Mouse (Mus musculus): ENCODE measurements around the gene Rrp9. TPM values are rescaled to one million over a fixed set of nuclear protein-coding genes. Genes with fewer than 3 reads are reported as not detected.

Gene Rrp9
- polyA plus RNA-seq, 1 experiment = 82.1 TPM

- H3K4me1 ChIP-seq (ENCODE audit: control insufficient read depth, insufficient read depth, low read length) = peaks cover 15% of the 10 kb centered on the region
- no peaks in the 10 kb centered on the region for H3K27me3 ChIP-seq (ENCODE audit: control insufficient read depth, insufficient read depth, low read length, poor library complexity, severe bottlenecking)
- no peaks in the 10 kb centered on the region for H3K9me3 ChIP-seq (replicated peaks; ENCODE audit: control insufficient read depth, insufficient read depth, low read length, poor library complexity, severe bottlenecking)
- peak overlapping the region; percentile 65 for H3K4me3 ChIP-seq (ENCODE audit: low read depth, low read length)
- peak overlapping the region; percentile 82 for H3K9ac ChIP-seq (ENCODE audit: low read depth, poor library complexity, severe bottlenecking)
- no peak for TF ChIP-seq EP300 (IDR thresholded peaks at IDR 0.05; ENCODE audit: insufficient read depth, low read depth, low read length)
- H3K27ac ChIP-seq (ENCODE audit: insufficient read depth, low read length) = peak overlapping the region; percentile 90
- H3K36me3 ChIP-seq (ENCODE audit: control insufficient read depth, insufficient read depth, low read length, poor library complexity, severe bottlenecking) = no peaks in the 10 kb centered on the region
These were observed 21.5 kb upstream of the Rrp9 start for GRCm38 (mm10) chr9:106454071-106454761.

GRCm38 (mm10) chr9:106454888-106455681, 20.7 kb upstream of the Rrp9 start:
- Histone ChIP-seq H3K9ac (ENCODE audit: low read depth, poor library complexity, severe bottlenecking) (peak overlapping the region; percentile 82), H3K27ac (ENCODE audit: insufficient read depth, low read length) (peak overlapping the region; percentile 90), H3K4me1 (ENCODE audit: control insufficient read depth, insufficient read depth, low read length) (peaks cover 16% of the 10 kb centered on the region), H3K9me3 (replicated peaks; ENCODE audit: control insufficient read depth, insufficient read depth, low read length, poor library complexity, severe bottlenecking) (no peaks in the 10 kb centered on the region), H3K36me3 (ENCODE audit: control insufficient read depth, insufficient read depth, low read length, poor library complexity, severe bottlenecking) (no peaks in the 10 kb centered on the region), H3K4me3 (ENCODE audit: low read depth, low read length) (peak overlapping the region; percentile 65), H3K27me3 (ENCODE audit: control insufficient read depth, insufficient read depth, low read length, poor library complexity, severe bottlenecking) (no peaks in the 10 kb centered on the region)
- TF ChIP-seq POLR2A (IDR thresholded peaks at IDR 0.05; ENCODE audit: insufficient read depth, low read length) (no peak), EP300 (IDR thresholded peaks at IDR 0.05; ENCODE audit: insufficient read depth, low read depth, low read length) (0 out of 2 replicates have a peak, but pooled peaks have one; percentile 24)

- TF ChIP-seq CTCF (IDR thresholded peaks at IDR 0.05; ENCODE audit: low read depth, low read length) (no peak), EP300 (IDR thresholded peaks at IDR 0.05; ENCODE audit: insufficient read depth, low read depth, low read length) (0 out of 2 replicates have a peak, but pooled peaks have one; percentile 48), POLR2A (IDR thresholded peaks at IDR 0.05; ENCODE audit: insufficient read depth, low read length) (no peak)
- Histone ChIP-seq H3K27me3 (ENCODE audit: control insufficient read depth, insufficient read depth, low read length, poor library complexity, severe bottlenecking) (no peaks in the 10 kb centered on the region), H3K36me3 (ENCODE audit: control insufficient read depth, insufficient read depth, low read length, poor library complexity, severe bottlenecking) (no peaks in the 10 kb centered on the region), H3K27ac (ENCODE audit: insufficient read depth, low read length) (peak overlapping the region; percentile 90), H3K4me1 (ENCODE audit: control insufficient read depth, insufficient read depth, low read length) (peaks cover 14% of the 10 kb centered on the region), H3K4me3 (ENCODE audit: low read depth, low read length) (no peak overlapping the region), H3K9ac (ENCODE audit: low read depth, poor library complexity, severe bottlenecking) (peak overlapping the region; percentile 82; the same call in 1 of the 2 replicates), H3K9me3 (replicated peaks; ENCODE audit: control insufficient read depth, insufficient read depth, low read length, poor library complexity, severe bottlenecking) (no peaks in the 10 kb centered on the region)
These were observed 19.2 kb upstream of the Rrp9 start for GRCm38 (mm10) chr9:106456325-106457162.

GRCm38 (mm10) chr9:106457163-106457559, 18.6 kb upstream of the Rrp9 start:
- H3K4me1 ChIP-seq (ENCODE audit: control insufficient read depth, insufficient read depth, low read length) = peaks cover 14% of the 10 kb centered on the region

GRCm38 (mm10) chr9:106457920-106458319, 17.8 kb upstream of the Rrp9 start:
- Histone ChIP-seq H3K27me3 (ENCODE audit: control insufficient read depth, insufficient read depth, low read length, poor library complexity, severe bottlenecking) (no peaks in the 10 kb centered on the region), H3K36me3 (ENCODE audit: control insufficient read depth, insufficient read depth, low read length, poor library complexity, severe bottlenecking) (no peaks in the 10 kb centered on the region), H3K27ac (ENCODE audit: insufficient read depth, low read length) (no peak overlapping the region), H3K9ac (ENCODE audit: low read depth, poor library complexity, severe bottlenecking) (no peak overlapping the region), H3K4me1 (ENCODE audit: control insufficient read depth, insufficient read depth, low read length) (peaks cover 14% of the 10 kb centered on the region), H3K9me3 (replicated peaks; ENCODE audit: control insufficient read depth, insufficient read depth, low read length, poor library complexity, severe bottlenecking) (no peaks in the 10 kb centered on the region), H3K4me3 (ENCODE audit: low read depth, low read length) (no peak overlapping the region)
- TF ChIP-seq POLR2A (IDR thresholded peaks at IDR 0.05; ENCODE audit: insufficient read depth, low read length) = no peak
- TF ChIP-seq EP300 (IDR thresholded peaks at IDR 0.05; ENCODE audit: insufficient read depth, low read depth, low read length) = no peak
- TF ChIP-seq CTCF (IDR thresholded peaks at IDR 0.05; ENCODE audit: low read depth, low read length) = no peak

More at GRCm38 (mm10) chr9:106457163-106457559, 18.6 kb upstream of the Rrp9 start:
- no peaks in the 10 kb centered on the region for H3K36me3 ChIP-seq (ENCODE audit: control insufficient read depth, insufficient read depth, low read length, poor library complexity, severe bottlenecking)
- no peaks in the 10 kb centered on the region for H3K27me3 ChIP-seq (ENCODE audit: control insufficient read depth, insufficient read depth, low read length, poor library complexity, severe bottlenecking)
- no peak overlapping the region for H3K9ac ChIP-seq (ENCODE audit: low read depth, poor library complexity, severe bottlenecking)
- TF ChIP-seq EP300 (IDR thresholded peaks at IDR 0.05; ENCODE audit: insufficient read depth, low read depth, low read length) = no peak
- TF ChIP-seq POLR2A (IDR thresholded peaks at IDR 0.05; ENCODE audit: insufficient read depth, low read length) = no peak
- TF ChIP-seq CTCF (IDR thresholded peaks at IDR 0.05; ENCODE audit: low read depth, low read length) = no peak
- no peak overlapping the region for H3K4me3 ChIP-seq (ENCODE audit: low read depth, low read length)
- no peaks in the 10 kb centered on the region for H3K9me3 ChIP-seq (replicated peaks; ENCODE audit: control insufficient read depth, insufficient read depth, low read length, poor library complexity, severe bottlenecking)
- H3K27ac ChIP-seq (ENCODE audit: insufficient read depth, low read length) = no peak overlapping the region
